In genomic region chr12:39094638-39095230, GRCm38 (mm10) we compare ENCODE assay signal across 28 mouse cellular contexts.
DNase-seq lines count a peak whose midpoint lies in the region; ATAC-seq lines count a peak whose summit lies in the region.
"Had no signal": no experiment of that assay in that cellular context is flagged by ENCODE, and none has a peak within 500 bp of the region (broad histone marks: within the 10 kb centered on the region; RNA-seq: fewer than 3 reads in every experiment).

No protein-coding gene starts in this region.

- H3K27ac ChIP-seq in midbrain, embryonic 11.5 days (ENCODE audit: low read depth, low read length), result no peak overlapping the region
- no peak overlapping the region for H3K27ac ChIP-seq in midbrain, embryonic 15.5 days
- H3K27ac ChIP-seq: embryonic facial prominence, embryonic 13.5 days; forebrain, embryonic 12.5 days; gastrocnemius, adult 2 months; heart, embryonic 15.5 days; hindbrain, embryonic 12.5 days; hindbrain, postnatal 0 days; limb, embryonic 12.5 days; liver, embryonic 15.5 days; midbrain, embryonic 10.5 days; neural tube, embryonic 13.5 days had no signal

- H3K27me3 ChIP-seq in midbrain, embryonic 11.5 days (ENCODE audit: control insufficient read depth, insufficient read depth, low read length), result no peaks in the 10 kb centered on the region
- no peaks in the 10 kb centered on the region for H3K27me3 ChIP-seq in midbrain, embryonic 15.5 days (replicated peaks)
- H3K27me3 ChIP-seq: embryonic facial prominence, embryonic 13.5 days; forebrain, embryonic 12.5 days; heart, embryonic 15.5 days; hindbrain, embryonic 12.5 days; limb, embryonic 12.5 days; liver, embryonic 15.5 days; neural tube, embryonic 13.5 days had no signal

- DNase-seq in midbrain, embryonic 11.5 days (ENCODE audit: low spot score, missing footprints), result no peak
- DNase-seq in embryo, embryonic 10.5 days (ENCODE audit: low spot score), result peak; percentile 19
- DNase-seq in forelimb bud, embryonic 11.5 days (ENCODE audit: low read depth, low spot score), result peak; percentile 49
- DNase-seq in MN1 (ENCODE audit: low spot score), result no peak
- DNase-seq in gastrocnemius, postnatal 25 days, result no peak
- DNase-seq in left cerebral cortex, adult 18-20 months (ENCODE audit: low spot score in 2 of 2), result no peak
- DNase-seq: adrenal gland, postnatal 14 days; cerebellum, adult 11 months; cerebellum, adult 9-11 months; gastrocnemius, adult 2 months; kidney, adult 9 months; kidney, postnatal 10 days; layer of hippocampus, postnatal 36 days; lung, embryonic 14.5 days; lung, postnatal 14 days; thymus, postnatal 4 days had no signal

- no peaks in the 10 kb centered on the region for H3K9me3 ChIP-seq in midbrain, embryonic 11.5 days (ENCODE audit: control insufficient read depth, low read length)
- H3K9me3 ChIP-seq in midbrain, embryonic 15.5 days, result no peaks in the 10 kb centered on the region
- H3K9me3 ChIP-seq: embryonic facial prominence, embryonic 13.5 days; forebrain, embryonic 12.5 days; heart, embryonic 15.5 days; hindbrain, embryonic 12.5 days; limb, embryonic 12.5 days; liver, embryonic 15.5 days; midbrain, embryonic 10.5 days; neural tube, embryonic 13.5 days had no signal

- 29% methylated on average over 5 of the region's 5 CpGs for WGBS in midbrain, embryonic 11.5 days
- WGBS in midbrain, embryonic 15.5 days, result 20% methylated on average over 5 of the region's 5 CpGs

- no peaks in the 10 kb centered on the region for H3K36me3 ChIP-seq in midbrain, embryonic 11.5 days (ENCODE audit: control insufficient read depth, insufficient read depth, low read length)
- no peaks in the 10 kb centered on the region for H3K36me3 ChIP-seq in midbrain, embryonic 15.5 days (replicated peaks)
- H3K36me3 ChIP-seq: embryonic facial prominence, embryonic 13.5 days; forebrain, embryonic 12.5 days; heart, embryonic 15.5 days; hindbrain, embryonic 12.5 days; limb, embryonic 12.5 days; liver, embryonic 15.5 days; midbrain, embryonic 10.5 days; neural tube, embryonic 13.5 days had no signal

- H3K4me2 ChIP-seq in midbrain, embryonic 11.5 days, result no peak overlapping the region
- no peak overlapping the region for H3K4me2 ChIP-seq in midbrain, embryonic 15.5 days
- H3K4me2 ChIP-seq: embryonic facial prominence, embryonic 13.5 days; forebrain, embryonic 12.5 days; heart, embryonic 15.5 days; hindbrain, embryonic 12.5 days; limb, embryonic 12.5 days; liver, embryonic 15.5 days; lung, embryonic 14.5 days; neural tube, embryonic 13.5 days had no signal

- ATAC-seq in midbrain, embryonic 11.5 days (ENCODE audit: low FRiP score), result peak; percentile 30; the same call in 1 of the 2 replicates
- no peak for ATAC-seq in midbrain, embryonic 15.5 days (replicated peaks)
- ATAC-seq: hindbrain, postnatal 0 days; intestine, embryonic 16.5 days had no signal

- no peak overlapping the region for H3K4me3 ChIP-seq in midbrain, embryonic 11.5 days (ENCODE audit: low read depth, low read length)
- no peak overlapping the region for H3K4me3 ChIP-seq in midbrain, embryonic 15.5 days
- H3K4me3 ChIP-seq: embryonic facial prominence, embryonic 13.5 days; forebrain, embryonic 12.5 days; gastrocnemius, adult 2 months; heart, embryonic 15.5 days; hindbrain, embryonic 12.5 days; limb, embryonic 12.5 days; liver, embryonic 15.5 days; midbrain, embryonic 10.5 days; myocyte; neural tube, embryonic 13.5 days had no signal

- H3K9ac ChIP-seq in midbrain, embryonic 11.5 days (ENCODE audit: low read length), result no peak overlapping the region
- no peak overlapping the region for H3K9ac ChIP-seq in midbrain, embryonic 15.5 days
- H3K9ac ChIP-seq: embryonic facial prominence, embryonic 13.5 days; forebrain, embryonic 12.5 days; heart, embryonic 15.5 days; hindbrain, embryonic 12.5 days; limb, embryonic 12.5 days; liver, embryonic 15.5 days; lung, embryonic 14.5 days; neural tube, embryonic 13.5 days had no signal

- H3K4me1 ChIP-seq in midbrain, embryonic 11.5 days (ENCODE audit: control insufficient read depth, insufficient read depth, low read length), result no peaks in the 10 kb centered on the region
- H3K4me1 ChIP-seq in midbrain, embryonic 15.5 days, result no peaks in the 10 kb centered on the region
- H3K4me1 ChIP-seq: embryonic facial prominence, embryonic 13.5 days; forebrain, embryonic 12.5 days; heart, embryonic 15.5 days; hindbrain, embryonic 12.5 days; liver, embryonic 15.5 days; neural tube, embryonic 13.5 days had no signal

Comparison
In these comparisons a context has a peak if more than half of its experiments do, and no peak if none do; other contexts are left out.
1. DNase-seq: peak in embryo, embryonic 10.5 days (single experiment) and forelimb bud, embryonic 11.5 days (single experiment); none in midbrain, embryonic 11.5 days (single experiment), MN1 (single experiment), gastrocnemius, postnatal 25 days (single experiment) and left cerebral cortex, adult 18-20 months (0 of 2).